Comparison of ENCODE assay signal across 13 mouse cellular contexts in genomic region chr5:137481897-137482296, GRCm38 (mm10). TPM values are rescaled to one million over a fixed set of nuclear protein-coding genes. Genes with fewer than 3 reads are reported as not detected.
A peak's percentile ranks its signal among the peaks of the same experiment; 100 is the strongest.
DNase-seq lines count a peak whose midpoint lies in the region; ATAC-seq lines count a peak whose summit lies in the region.
"Had no signal": no experiment of that assay in that cellular context is flagged by ENCODE, and none has a peak within 500 bp of the region (broad histone marks: within the 10 kb centered on the region; RNA-seq: fewer than 3 reads in every experiment).

No protein-coding gene starts in this region.

- H3K9me3 ChIP-seq in kidney, embryonic 15.5 days (replicated peaks): no peaks in the 10 kb centered on the region
- H3K9me3 ChIP-seq in forebrain, embryonic 14.5 days (replicated peaks; ENCODE audit: control insufficient read depth, low read length): no peaks in the 10 kb centered on the region
- H3K9me3 ChIP-seq in heart, embryonic 11.5 days (replicated peaks; ENCODE audit: control insufficient read depth, low read length): no peaks in the 10 kb centered on the region
- H3K9me3 ChIP-seq: embryonic facial prominence, embryonic 13.5 days; G1E; limb, embryonic 12.5 days had no signal

- no peak overlapping the region for H3K9ac ChIP-seq in kidney, embryonic 15.5 days
- H3K9ac ChIP-seq in forebrain, embryonic 14.5 days (ENCODE audit: low read length): no peak overlapping the region
- H3K9ac ChIP-seq in heart, embryonic 11.5 days (ENCODE audit: low read depth, low read length): no peak overlapping the region
- H3K9ac ChIP-seq: embryonic facial prominence, embryonic 13.5 days; limb, embryonic 12.5 days had no signal

- DNase-seq in kidney, postnatal 14 days: no peak
- peak; percentile 9 for DNase-seq in urinary bladder, postnatal 14 days (ENCODE audit: low spot score)
- DNase-seq in urinary bladder, postnatal 4 days (ENCODE audit: low spot score in 2 of 2): no peak
- DNase-seq in liver: peak; percentile 61
- peak; percentile 10 for DNase-seq in yolk sac, embryonic 10.5 days (ENCODE audit: low spot score)
- DNase-seq in forebrain, embryonic 14.5 days (ENCODE audit: low spot score): no peak

- H3K4me3 ChIP-seq in kidney, embryonic 15.5 days (replicated peaks): no peak overlapping the region
- H3K4me3 ChIP-seq in forebrain, embryonic 14.5 days (ENCODE audit: low read depth, low read length): no peak overlapping the region
- no peak overlapping the region for H3K4me3 ChIP-seq in heart, embryonic 11.5 days (ENCODE audit: low read depth, low read length)
- H3K4me3 ChIP-seq: embryonic facial prominence, embryonic 13.5 days; limb, embryonic 12.5 days had no signal

- WGBS in kidney, embryonic 15.5 days: 37% methylated on average over 8 of the region's 8 CpGs
- 14% methylated on average over 8 of the region's 8 CpGs for WGBS in forebrain, embryonic 14.5 days
- 45% methylated on average over 8 of the region's 8 CpGs for WGBS in heart, embryonic 11.5 days (ENCODE audit: insufficient replicate concordance)

- H3K4me2 ChIP-seq in kidney, embryonic 15.5 days: no peak overlapping the region
- H3K4me2 ChIP-seq in forebrain, embryonic 14.5 days (ENCODE audit: low read length): no peak overlapping the region
- no peak overlapping the region for H3K4me2 ChIP-seq in heart, embryonic 11.5 days
- H3K4me2 ChIP-seq: embryonic facial prominence, embryonic 13.5 days; limb, embryonic 12.5 days had no signal

- no peak overlapping the region for H3K27ac ChIP-seq in kidney, embryonic 15.5 days
- H3K27ac ChIP-seq in forebrain, embryonic 14.5 days (ENCODE audit: low read depth, low read length): no peak overlapping the region
- no peak overlapping the region for H3K27ac ChIP-seq in heart, embryonic 11.5 days (ENCODE audit: low read depth, low read length)
- H3K27ac ChIP-seq: embryonic facial prominence, embryonic 13.5 days; limb, embryonic 12.5 days had no signal

- H3K27me3 ChIP-seq in kidney, embryonic 15.5 days: peaks cover 32% of the 10 kb centered on the region
- H3K27me3 ChIP-seq in forebrain, embryonic 14.5 days (replicated peaks; ENCODE audit: control insufficient read depth, insufficient read depth, low read length): no peaks in the 10 kb centered on the region
- H3K27me3 ChIP-seq in heart, embryonic 11.5 days (ENCODE audit: control insufficient read depth, insufficient read depth, low read length): peaks cover 23% of the 10 kb centered on the region

- H3K36me3 ChIP-seq in kidney, embryonic 15.5 days: no peaks in the 10 kb centered on the region
- no peaks in the 10 kb centered on the region for H3K36me3 ChIP-seq in forebrain, embryonic 14.5 days (ENCODE audit: control insufficient read depth, insufficient read depth, low read length)
- H3K36me3 ChIP-seq in heart, embryonic 11.5 days (ENCODE audit: control insufficient read depth, insufficient read depth, low read length): no peaks in the 10 kb centered on the region
- H3K36me3 ChIP-seq: embryonic facial prominence, embryonic 13.5 days; G1E; limb, embryonic 12.5 days had no signal

- peaks cover 26% of the 10 kb centered on the region for H3K4me1 ChIP-seq in kidney, embryonic 15.5 days
- H3K4me1 ChIP-seq in forebrain, embryonic 14.5 days (ENCODE audit: control insufficient read depth, insufficient read depth, low read length): no peaks in the 10 kb centered on the region
- 0 out of 2 replicates have a peak, but pooled peaks cover 3% of the 10 kb centered on the region for H3K4me1 ChIP-seq in heart, embryonic 11.5 days (ENCODE audit: control insufficient read depth, insufficient read depth, low read length)

- 0 out of 2 replicates have a peak, but pooled peaks have one; percentile 15 for ATAC-seq in kidney, embryonic 15.5 days (replicated peaks; ENCODE audit: low FRiP score)
- ATAC-seq in forebrain, embryonic 14.5 days: no peak
- no peak for ATAC-seq in heart, embryonic 11.5 days (replicated peaks; ENCODE audit: insufficient number of reproducible peaks, low FRiP score, low TSS enrichment)
- ATAC-seq: inflammation-experienced regulatory T-cells, adult 6 months had no signal

RNA-seq across cellular contexts. Expression of gene Zan, which starts 5.0 kb away (rescaled TPM):
- polyA plus RNA-seq in kidney, embryonic 15.5 days (2015; fragmentation: Nextera tagmentation; extraction: Ambion mirVana): 0.06 and 0.09 TPM in 2 replicates
- 0.04 and 0.05 TPM in 2 replicates for polyA plus RNA-seq in forebrain, embryonic 14.5 days (2014; fragmentation: Nextera tagmentation; extraction: Ambion mirVana)
- 0.03 and 0.11 TPM in 2 replicates for polyA plus RNA-seq in heart, embryonic 11.5 days (2014; fragmentation: Nextera tagmentation; extraction: Ambion mirVana)

RNA-seq across cellular contexts. Expression of gene Pop7, which starts 20.4 kb away (rescaled TPM):
- polyA plus RNA-seq in kidney, embryonic 15.5 days (2015; fragmentation: Nextera tagmentation; extraction: Ambion mirVana): 55.9 and 57.7 TPM in 2 replicates
- 81.2 and 98.0 TPM in 2 replicates for polyA plus RNA-seq in forebrain, embryonic 14.5 days (2014; fragmentation: Nextera tagmentation; extraction: Ambion mirVana)
- 46.5 and 50.0 TPM in 2 replicates for polyA plus RNA-seq in heart, embryonic 11.5 days (2014; fragmentation: Nextera tagmentation; extraction: Ambion mirVana)

RNA-seq across cellular contexts. Expression of gene Gigyf1, which starts 36.5 kb away (rescaled TPM):
- 13.2 and 14.7 TPM in 2 replicates for polyA plus RNA-seq in kidney, embryonic 15.5 days (2015; fragmentation: Nextera tagmentation; extraction: Ambion mirVana)
- polyA plus RNA-seq in forebrain, embryonic 14.5 days (2014; fragmentation: Nextera tagmentation; extraction: Ambion mirVana): 11.5 and 13.0 TPM in 2 replicates
- polyA plus RNA-seq in heart, embryonic 11.5 days (2014; fragmentation: Nextera tagmentation; extraction: Ambion mirVana): 6.8 and 9.5 TPM in 2 replicates

RNA-seq across cellular contexts. Expression of gene Epo, which starts 51.1 kb away (rescaled TPM):
- polyA plus RNA-seq in kidney, embryonic 15.5 days (2015; fragmentation: Nextera tagmentation; extraction: Ambion mirVana): 0.45 TPM in 1 of 2 replicates, not detected in the other
- not detected in 2 replicates for polyA plus RNA-seq in forebrain, embryonic 14.5 days (2014; fragmentation: Nextera tagmentation; extraction: Ambion mirVana)
- not detected in 2 replicates for polyA plus RNA-seq in heart, embryonic 11.5 days (2014; fragmentation: Nextera tagmentation; extraction: Ambion mirVana)
- polyA plus RNA-seq: embryonic facial prominence, embryonic 13.5 days; G1E; inflammation-experienced regulatory T-cells, adult 6 months; midbrain, embryonic 14.5 days had no signal

RNA-seq across cellular contexts. Expression of gene Gnb2, which starts 51.4 kb away (rescaled TPM):
- 337 and 348 TPM in 2 replicates for polyA plus RNA-seq in kidney, embryonic 15.5 days (2015; fragmentation: Nextera tagmentation; extraction: Ambion mirVana)
- 598 and 644 TPM in 2 replicates for polyA plus RNA-seq in forebrain, embryonic 14.5 days (2014; fragmentation: Nextera tagmentation; extraction: Ambion mirVana)
- 307 and 318 TPM in 2 replicates for polyA plus RNA-seq in heart, embryonic 11.5 days (2014; fragmentation: Nextera tagmentation; extraction: Ambion mirVana)

Comparison
In these comparisons a context has a peak if more than half of its experiments do, and no peak if none do; other contexts are left out.
1. DNase-seq: peak in urinary bladder, postnatal 14 days (single experiment), liver (single experiment) and yolk sac, embryonic 10.5 days (single experiment); none in kidney, postnatal 14 days (single experiment), urinary bladder, postnatal 4 days (0 of 2) and forebrain, embryonic 14.5 days (single experiment).